Mouse (Mus musculus) heart, embryonic 10.5 days (tissue): ENCODE measurements at regions not wholly inside any gene's neighbourhood (a gene's known extent, or its start where the extent isn't known, plus 50 kb on each side); places are given as distances from the start of the nearest gene placed in this dataset.
A peak's percentile ranks its signal among the peaks of the same experiment; 100 is the strongest.

Source experiments
- DNase-seq: peaks from one replicate; pipeline ENCODE4 v3.0.0-alpha.2; 2017; ENCODE audit warnings: low spot score
- H3K27ac ChIP-seq: fragments of 300-500 bp; sonication (generic); 2 replicates; pipeline ENCODE4 v1.5.1; 2016; ENCODE audit warnings: mild to moderate bottlenecking
- H3K27me3 ChIP-seq: fragments of 300-500 bp; sonication (generic); 2 replicates; pipeline ENCODE4 v1.6.1; 2016; ENCODE audit warnings: mild to moderate bottlenecking; ENCODE audit not compliant: poor library complexity, insufficient read depth, severe bottlenecking
- H3K36me3 ChIP-seq: fragments of 300-500 bp; sonication (generic); 2 replicates; pipeline ENCODE4 v1.6.1; 2016; ENCODE audit warnings: mild to moderate bottlenecking, moderate library complexity
- H3K4me1 ChIP-seq: fragments of 300-500 bp; sonication (generic); 2 replicates; pipeline ENCODE4 v1.6.1; 2016; ENCODE audit warnings: mild to moderate bottlenecking
- H3K4me3 ChIP-seq: fragments of 300-500 bp; sonication (generic); 2 replicates; pipeline ENCODE4 v1.5.1; 2016; ENCODE audit warnings: mild to moderate bottlenecking, moderate library complexity
- H3K9me3 ChIP-seq: fragments of 300-500 bp; sonication (generic); 2 replicates; pipeline ENCODE4 v1.6.1; 2016; ENCODE audit warnings: mild to moderate bottlenecking, moderate library complexity
- WGBS: fragments of 180-500 bp; shearing (Covaris S2); methylation state at CpG from one replicate; pipeline ENCODE4 v1.1.7; 2016; 5-methylcytosine and 5-hydroxymethylcytosine counted together

DNA sequence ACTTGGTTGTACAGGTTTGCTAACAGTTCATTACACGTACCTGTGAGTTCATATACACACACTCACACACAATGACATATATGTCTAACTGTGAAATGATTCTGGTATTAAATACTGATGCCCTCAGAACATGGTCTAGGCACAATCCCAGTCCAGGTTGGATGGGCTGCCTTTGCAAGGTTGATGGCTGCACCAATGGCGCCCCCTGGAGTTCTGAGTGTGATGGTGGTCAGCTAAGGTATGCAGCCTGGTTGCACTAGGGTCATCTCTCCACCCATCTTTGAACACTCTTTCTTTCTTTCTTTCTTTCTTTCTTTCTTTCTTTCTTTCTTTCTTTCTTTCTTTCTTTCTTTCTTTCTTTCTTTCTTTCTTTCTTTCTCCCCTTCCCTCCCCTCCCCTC, 67.8 kb upstream of the Mycn start:
- no peak for DNase-seq
- Histone ChIP-seq H3K36me3 (no peaks in the 10 kb centered on the region), H3K4me3 (no peak overlapping the region), H3K27me3 (no peaks in the 10 kb centered on the region), H3K9me3 (no peaks in the 10 kb centered on the region), H3K27ac (no peak overlapping the region), H3K4me1 (no peaks in the 10 kb centered on the region)
- 39% methylated on average over 2 of the region's 2 CpGs for WGBS

DNA sequence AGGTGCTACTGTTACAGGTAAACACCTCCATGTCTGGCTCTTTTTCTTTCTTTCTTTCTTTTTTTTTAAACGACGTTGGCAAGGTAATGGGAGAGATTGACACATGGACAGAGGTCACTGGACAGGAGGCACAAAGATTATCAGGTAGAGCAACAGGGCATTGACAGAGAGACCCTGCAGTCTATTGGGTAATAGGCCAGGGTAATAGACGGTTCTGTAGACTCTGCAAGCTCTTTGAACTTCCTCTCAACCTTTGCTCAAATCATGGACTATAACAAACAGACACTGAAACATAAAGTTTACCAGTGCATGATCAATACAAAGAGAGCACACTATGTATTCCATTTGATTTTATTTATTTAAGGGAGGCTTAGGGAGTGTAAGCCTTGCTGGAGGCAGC, 61.0 kb upstream of the Mycn start:
- Histone ChIP-seq H3K36me3 (no peaks in the 10 kb centered on the region), H3K9me3 (no peaks in the 10 kb centered on the region), H3K27me3 (no peaks in the 10 kb centered on the region), H3K4me3 (no peak overlapping the region), H3K4me1 (no peaks in the 10 kb centered on the region), H3K27ac (no peak overlapping the region)
- DNase-seq = no peak
- WGBS = 81% methylated on average over 3 of the region's 3 CpGs

DNA sequence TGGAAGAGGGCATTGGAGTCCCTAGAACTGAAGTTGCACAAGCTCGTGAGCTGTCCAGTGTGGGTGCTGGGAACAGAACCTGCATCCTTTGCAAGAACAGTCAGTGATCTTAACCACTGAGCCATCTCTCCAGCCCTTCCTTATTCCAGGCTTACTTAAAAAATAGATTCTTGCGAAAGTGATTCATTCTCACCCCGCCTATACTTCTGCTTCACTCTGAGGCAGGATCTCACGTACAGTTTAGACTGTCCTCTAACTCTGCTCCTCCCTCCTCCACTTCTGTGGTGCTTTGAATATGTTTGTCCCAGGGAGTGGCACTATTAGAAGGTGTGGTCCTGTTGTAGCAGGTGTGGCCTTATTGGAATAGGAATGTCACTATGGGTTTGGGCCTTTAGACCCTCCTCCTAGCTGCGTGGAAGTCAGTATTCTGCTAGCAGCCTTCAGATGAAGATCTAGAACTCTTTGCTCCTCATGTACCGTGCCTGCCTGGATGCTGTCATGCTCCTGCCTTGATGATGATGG, 60.4 kb upstream of the Mycn start:
- 82% methylated on average over 6 of the region's 6 CpGs for WGBS
- H3K27me3 ChIP-seq = no peaks in the 10 kb centered on the region
- no peak overlapping the region for H3K4me3 ChIP-seq
- no peaks in the 10 kb centered on the region for H3K9me3 ChIP-seq
- H3K36me3 ChIP-seq = no peaks in the 10 kb centered on the region
- H3K4me1 ChIP-seq = no peaks in the 10 kb centered on the region
- DNase-seq = no peak
- no peak overlapping the region for H3K27ac ChIP-seq

DNA sequence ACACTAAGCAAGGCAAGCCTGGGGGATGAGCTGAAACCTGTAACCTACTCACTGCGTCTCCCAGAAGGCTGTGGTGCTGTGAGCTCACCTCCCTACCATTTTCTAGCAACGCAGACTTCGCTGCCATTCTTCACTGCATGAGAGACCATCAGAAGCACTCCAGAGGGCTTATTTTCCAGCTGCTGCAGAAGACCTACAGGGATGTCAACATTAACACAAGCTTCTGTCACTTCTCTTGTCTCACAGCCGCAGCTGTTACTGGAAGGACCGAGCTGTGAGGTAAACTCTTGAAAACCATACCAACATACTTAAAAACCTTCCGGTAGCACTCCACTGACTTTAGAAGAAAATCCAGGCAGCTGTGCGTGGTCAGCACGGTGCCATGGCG, 54.3 kb upstream of the Mycn start:
- 79% methylated on average over 9 of the region's 9 CpGs for WGBS
- Histone ChIP-seq H3K9me3 (no peaks in the 10 kb centered on the region), H3K27ac (peak overlapping the region; percentile 69; the same call in 1 of the 2 replicates), H3K36me3 (no peaks in the 10 kb centered on the region), H3K4me1 (peaks cover 36% of the 10 kb centered on the region), H3K4me3 (no peak overlapping the region), H3K27me3 (no peaks in the 10 kb centered on the region)
- DNase-seq = no peak

DNA sequence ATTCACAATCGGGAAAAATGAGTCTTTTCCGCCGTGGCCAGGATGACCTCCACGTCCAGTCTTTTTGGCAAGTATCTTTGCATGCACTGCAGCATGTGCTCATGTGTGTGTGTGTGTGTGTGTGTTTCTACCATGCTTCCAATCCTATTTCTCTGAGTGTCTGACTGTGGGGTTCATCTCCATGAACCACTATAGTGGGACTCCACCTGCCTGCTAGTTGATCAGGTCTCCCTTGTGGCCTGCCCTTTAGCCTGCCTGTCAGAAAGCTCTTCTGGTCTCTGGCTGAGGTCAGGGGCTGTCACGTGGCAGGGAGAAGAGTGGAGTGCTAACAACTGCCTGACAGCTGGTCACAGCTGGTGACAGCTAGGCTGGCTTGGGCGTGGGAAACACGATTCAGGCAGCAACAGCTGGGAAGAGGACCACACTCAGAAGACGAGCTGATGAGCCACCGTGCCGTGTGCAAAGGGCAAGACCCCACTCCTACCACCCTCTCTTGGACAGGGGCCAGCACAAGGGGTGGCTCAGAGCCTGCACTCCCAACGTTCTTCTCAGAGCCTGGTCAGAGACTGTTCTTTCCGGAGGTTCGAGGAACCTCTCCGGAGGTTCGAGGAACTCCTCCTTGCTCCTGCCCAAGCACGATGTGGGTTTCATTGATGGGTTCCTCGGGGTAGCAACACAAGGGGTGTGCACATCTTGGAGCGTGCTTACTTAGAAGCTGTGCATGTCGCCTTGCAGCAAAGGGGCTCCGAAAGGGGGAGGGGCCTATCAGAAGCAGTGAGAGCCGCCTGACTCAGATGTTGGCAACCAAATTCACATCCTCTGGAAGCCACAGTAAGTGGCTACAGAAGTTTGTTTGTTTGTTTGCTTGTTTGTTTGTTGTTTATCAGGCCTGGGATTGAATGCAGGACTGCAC, 53.6 kb upstream of the Mycn start:
- Histone ChIP-seq H3K36me3 (no peaks in the 10 kb centered on the region), H3K27ac (peak overlapping the region; percentile 69), H3K4me3 (no peak overlapping the region), H3K9me3 (no peaks in the 10 kb centered on the region), H3K4me1 (peaks cover 36% of the 10 kb centered on the region), H3K27me3 (no peaks in the 10 kb centered on the region)
- no peak for DNase-seq
- 40% methylated on average over 21 of the region's 21 CpGs for WGBS

DNA sequence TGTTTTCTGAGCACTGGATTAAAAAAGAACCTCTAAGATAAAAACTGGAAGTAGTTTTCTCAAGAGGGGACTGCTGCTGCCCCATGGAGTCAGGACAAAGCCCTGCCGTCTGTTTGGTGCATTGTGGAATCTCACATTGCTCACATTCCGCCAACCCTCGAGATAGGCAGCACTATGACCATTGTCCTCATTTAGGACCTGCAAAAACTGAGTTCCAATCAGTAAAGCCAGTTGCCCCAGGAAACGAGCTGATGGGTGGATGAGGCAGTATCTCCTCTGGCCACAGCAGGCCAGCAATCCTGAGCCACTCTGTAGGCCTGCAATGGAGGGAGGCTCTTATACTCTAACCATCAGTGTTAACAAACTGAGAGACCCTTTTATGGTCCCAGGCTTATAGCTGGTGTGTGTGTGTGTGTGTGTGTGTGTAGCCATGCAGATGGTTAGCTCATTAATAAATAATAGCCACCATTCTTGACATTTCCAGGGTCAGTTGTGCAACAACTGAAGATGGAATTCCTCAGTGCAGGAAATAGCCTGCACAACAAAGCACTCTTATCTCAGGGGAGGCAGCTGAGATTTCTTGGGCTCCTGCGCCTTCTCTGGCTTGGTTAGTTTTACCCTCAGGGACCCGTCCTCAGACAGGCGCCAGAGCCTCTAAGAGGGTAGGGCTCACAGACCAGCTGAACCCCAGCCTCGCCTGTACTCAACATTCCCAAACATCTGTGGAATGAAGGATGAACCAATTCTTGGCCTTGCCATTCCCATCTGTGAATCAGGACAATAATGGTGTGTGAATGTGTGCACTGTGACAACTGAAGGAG, 52.4 kb upstream of the Mycn start:
- H3K4me3 ChIP-seq = no peak overlapping the region
- no peaks in the 10 kb centered on the region for H3K27me3 ChIP-seq
- DNase-seq = no peak
- 19% methylated on average over 8 of the region's 8 CpGs for WGBS
- H3K9me3 ChIP-seq = no peaks in the 10 kb centered on the region
- peaks cover 36% of the 10 kb centered on the region for H3K4me1 ChIP-seq
- peak overlapping the region; percentile 73 for H3K27ac ChIP-seq
- H3K36me3 ChIP-seq = no peaks in the 10 kb centered on the region
